Mouse (Mus musculus) erythroblast, embryonic 14.5 days (primary cell): Measurements from ENCODE around the gene Bcl9l.

ENCODE experiments used
- GATA1 ChIP-seq: IDR thresholded peaks from 2 replicates; pipeline ENCODE4 v1.6.1; 2012; ENCODE audit warnings: low read length, inconsistent platforms, mixed read lengths
- TAL1 ChIP-seq: IDR thresholded peaks from 3 replicates; pipeline ENCODE4 v1.6.1; 2012; ENCODE audit warnings: low read length, inconsistent platforms, mixed read lengths

DNA sequence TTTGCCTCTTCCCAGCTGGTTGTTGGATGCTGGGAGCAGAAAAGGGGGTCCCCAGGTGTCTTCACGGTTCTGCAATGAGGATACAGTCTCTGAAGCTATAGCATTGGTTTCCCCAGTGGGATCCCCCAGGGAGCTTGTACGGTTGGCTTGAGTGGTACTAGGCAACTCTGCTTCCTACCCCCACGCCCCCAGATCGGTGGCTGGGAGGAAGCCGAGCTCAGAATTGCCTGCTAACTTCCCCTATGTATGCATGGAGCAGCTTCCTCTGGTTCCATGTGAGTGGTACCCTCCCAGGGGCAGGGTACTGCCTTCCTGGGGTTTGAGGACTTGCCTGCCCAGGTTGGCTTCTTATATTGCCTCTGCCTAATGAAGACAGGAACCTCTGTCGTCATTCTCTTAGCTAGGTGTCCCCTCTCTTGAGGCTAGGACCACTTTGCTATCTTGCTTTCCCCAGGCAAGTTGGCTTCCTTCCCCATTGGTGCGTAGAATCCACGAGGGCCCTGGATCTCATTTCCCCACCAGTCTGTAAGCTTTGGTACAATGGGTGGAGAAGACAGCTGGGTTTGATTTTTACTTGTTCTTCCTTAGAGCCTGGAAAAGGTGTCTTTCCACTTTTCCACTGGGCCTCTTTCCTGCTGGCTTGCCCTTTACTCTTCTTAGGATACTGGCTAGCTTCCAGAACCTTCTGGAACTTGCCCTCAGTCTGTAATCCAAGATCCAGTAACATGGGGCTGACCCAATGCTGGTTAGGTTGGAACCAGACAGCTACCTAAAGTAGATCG, 29.5 kb downstream of the Bcl9l start:
- TF ChIP-seq GATA1 (no peak), TAL1 (no peak)
